Mouse (Mus musculus) C3H10T1/2 (cell line): Measurements from ENCODE around the gene Tcte1. TPM values are rescaled to one million over a fixed set of nuclear protein-coding genes. Genes with fewer than 3 reads are reported as not detected.

Source experiments
- polyA plus RNA-seq, 2 experiments: library from polyadenylated mRNA; unstranded; fragments of >200 nt; fragmentation: generic; extraction: Trizol; gene quantifications; one replicate each; pipeline ENCODE4 v1.2.1; 2012; ENCODE audit warnings: missing spikeins in 2 of 2

The Tcte1 gene
- not detected for polyA plus RNA-seq

GRCm38 (mm10) chr17:45523263-45523662 lies at the start of gene Tcte1:
Gene Tcte1 (plus strand): TSS chr17:45523434.

DNA sequence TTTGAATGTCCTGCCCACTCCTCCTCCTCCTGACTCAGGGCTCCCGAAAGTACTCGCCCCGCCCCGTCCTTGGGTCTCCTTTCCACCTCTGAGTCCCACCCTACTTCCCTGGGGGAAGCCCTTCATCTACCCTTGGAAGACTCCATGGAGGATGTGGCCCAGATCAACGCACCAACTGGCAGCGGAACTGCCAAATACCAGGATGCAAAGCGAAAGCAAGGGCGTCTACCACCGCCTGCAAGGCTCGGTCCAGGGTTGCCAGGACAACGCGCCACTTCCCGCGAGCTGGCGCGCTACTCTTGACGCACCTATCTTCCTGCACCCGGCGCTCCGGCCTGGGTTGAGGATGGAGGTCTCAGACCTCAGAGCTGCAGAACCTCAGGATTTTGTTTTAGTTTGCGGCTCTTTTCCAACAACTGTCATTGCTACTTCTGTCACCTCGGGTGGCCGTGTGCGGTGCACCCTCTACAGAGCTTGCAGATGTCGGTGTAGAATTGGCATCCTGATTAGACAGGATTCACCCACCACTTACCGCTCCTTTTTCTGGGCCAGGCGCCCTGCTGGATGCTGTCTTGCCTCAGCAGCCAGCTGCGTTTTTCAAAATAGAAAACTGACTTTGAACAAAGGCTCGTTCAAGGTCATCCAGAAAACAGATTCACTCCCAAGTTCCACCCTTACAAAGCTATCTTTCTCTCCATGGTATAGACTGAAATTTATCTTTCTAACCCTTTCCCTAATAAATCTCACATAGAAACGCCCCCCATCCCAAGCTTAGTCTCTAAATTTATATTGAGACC lies 48.4 kb upstream of the Tcte1 start, which contains the start of gene Spats1:
Gene Spats1 (minus strand): TSS at position 747 of the 797 bp plus-strand sequence.

DNA sequence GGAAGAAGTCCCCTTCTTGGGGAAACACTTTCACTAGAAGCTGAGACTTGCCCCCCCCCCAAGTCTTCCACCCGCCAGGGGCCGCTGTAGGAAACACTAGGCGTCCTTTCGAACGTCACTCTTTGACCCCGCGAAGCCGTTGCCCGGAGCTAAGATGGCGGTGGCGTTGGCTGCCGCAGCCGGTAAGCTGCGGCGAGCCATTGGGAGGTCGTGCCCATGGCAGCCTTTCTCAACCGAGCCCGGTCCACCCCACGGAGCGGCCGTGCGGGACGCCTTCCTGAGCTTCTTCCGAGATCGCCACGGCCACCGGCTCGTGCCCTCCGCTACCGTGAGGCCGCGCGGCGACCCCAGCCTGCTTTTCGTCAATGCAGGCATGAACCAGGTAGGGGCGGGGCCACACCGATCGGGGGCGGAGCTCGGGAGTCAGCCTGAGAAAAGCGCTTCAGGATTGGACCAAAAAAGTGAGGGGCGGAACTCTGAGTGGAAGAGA lies 16.5 kb upstream of the Tcte1 start, which contains the start of gene Aars2:
Gene Aars2 (plus strand): TSS at position 142 of the 490 bp plus-strand sequence.

DNA sequence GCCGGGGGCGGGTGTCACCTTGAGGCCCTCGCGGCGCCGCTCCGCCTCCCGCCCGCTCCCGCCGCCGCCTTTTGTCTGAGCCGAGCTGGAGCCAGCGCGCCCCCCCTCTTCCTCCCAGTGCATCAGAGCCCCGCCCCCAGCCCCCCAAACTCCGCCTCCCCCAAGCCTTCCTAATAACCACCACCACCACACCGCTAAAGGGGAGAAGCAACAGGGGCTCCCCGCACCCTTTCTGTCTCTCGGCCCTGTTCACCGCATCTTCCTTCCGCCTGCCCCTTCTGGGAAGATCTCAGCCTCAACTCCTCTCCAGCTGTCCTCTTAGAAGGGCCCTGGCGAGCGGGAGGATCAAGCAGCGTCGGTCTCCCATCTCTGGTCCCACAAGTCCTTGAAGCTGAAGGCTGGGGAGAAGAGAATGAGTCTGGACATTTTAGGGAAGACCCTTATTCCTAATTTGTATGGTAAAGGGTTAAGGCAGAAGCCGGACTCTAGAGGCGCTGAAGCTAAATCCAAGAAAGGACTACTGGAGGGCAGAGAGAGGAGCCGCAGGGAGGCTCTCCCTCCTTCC lies 26.5 kb downstream of the Tcte1 start, which contains the start of gene Tmem151b:
Gene Tmem151b (minus strand): TSS at position 61 of the 565 bp plus-strand sequence.

DNA sequence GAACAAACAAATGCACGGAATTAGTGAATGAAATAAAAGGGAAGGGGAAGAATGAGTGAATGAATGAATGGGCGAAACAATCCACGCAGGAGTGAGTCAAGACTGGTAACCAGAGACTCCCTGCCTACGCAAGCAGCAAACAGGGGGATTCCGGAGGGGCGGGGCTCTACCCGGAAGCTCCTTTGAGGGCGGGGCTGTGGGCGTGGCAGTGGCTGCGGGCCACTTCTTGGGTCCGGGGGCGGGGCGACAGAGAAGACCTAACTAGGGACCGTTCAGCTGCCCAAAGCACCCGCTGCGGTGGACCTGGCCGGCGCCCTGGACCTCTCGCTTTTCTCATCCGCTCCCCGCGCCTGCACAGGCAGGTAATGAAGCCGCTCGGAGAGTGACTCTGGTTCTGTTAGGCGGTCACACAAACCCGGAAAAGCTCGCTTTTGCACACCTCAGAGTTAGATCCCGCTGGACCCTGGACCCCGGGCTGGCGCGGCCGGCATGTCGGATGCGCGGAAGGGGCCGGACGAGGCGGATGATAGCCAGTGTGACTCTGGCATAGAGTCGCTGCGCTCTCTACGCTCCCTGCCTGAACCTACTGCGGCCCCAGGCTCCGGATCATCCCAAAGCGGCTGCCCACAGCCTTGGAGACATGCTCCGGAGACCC lies 32.3 kb downstream of the Tcte1 start, which contains the start of gene Nfkbie:
Gene Nfkbie (plus strand): TSS at position 252 of the 655 bp plus-strand sequence.

GRCm38 (mm10) chr17:45563655-45564530 lies 40.7 kb downstream of the Tcte1 start, which contains the start of gene Slc35b2:
Gene Slc35b2 (plus strand): TSS chr17:45563874.

GRCm38 (mm10) chr17:45573087-45573779 lies 50.0 kb downstream of the Tcte1 start, which contains the start of gene Hsp90ab1:
Gene Hsp90ab1 (minus strand): TSS chr17:45573271.

Other genes with a start within 250 kb of the Tcte1 start
- 10 to 100 TPM in 1 of 2 experiments, 1 to 10 TPM in 1; 5.8 to 30.7 TPM for gene Cdc5l, start 89.7 kb upstream of the Tcte1 start, polyA plus RNA-seq
- gene Spats1, start 48.0 kb upstream of the Tcte1 start, polyA plus RNA-seq, result under 1 TPM; 0.02 to 0.18 TPM
- gene Aars2, start 16.6 kb upstream of the Tcte1 start, polyA plus RNA-seq, result 1 to 10 TPM; 8.8 to 9.1 TPM
- gene Tmem151b, start 26.2 kb downstream of the Tcte1 start, polyA plus RNA-seq, result under 1 TPM; under 0.01 to 0.01 TPM
- 10 to 100 TPM; 10.4 to 27.8 TPM for gene Nfkbie, start 32.3 kb downstream of the Tcte1 start, polyA plus RNA-seq
- gene Slc35b2, start 40.4 kb downstream of the Tcte1 start, polyA plus RNA-seq, result 100 to 1,000 TPM; 102 to 176 TPM
- 1,000 to 10,000 TPM; 1,208 to 1,445 TPM for gene Hsp90ab1, start 49.8 kb downstream of the Tcte1 start, polyA plus RNA-seq
- gene Slc29a1, start 76.2 kb downstream of the Tcte1 start, polyA plus RNA-seq, result 100 to 1,000 TPM; 278 to 332 TPM
- under 1 TPM; 0.05 to 0.26 TPM for gene Mymx, start 78.7 kb downstream of the Tcte1 start, polyA plus RNA-seq
- under 1 TPM in 1 of 2 experiments, not detected in 1; 0.35 TPM for gene Capn11, start 135.9 kb downstream of the Tcte1 start, polyA plus RNA-seq
- 100 to 1,000 TPM; 383 to 513 TPM for gene Mrpl14, start 162.9 kb downstream of the Tcte1 start, polyA plus RNA-seq
- 10 to 100 TPM; 20.6 to 48.1 TPM for gene Tmem63b, start 163.5 kb downstream of the Tcte1 start, polyA plus RNA-seq
- gene 1600014C23Rik, start 210.4 kb downstream of the Tcte1 start, polyA plus RNA-seq, result not detected